Mouse (Mus musculus): Measurements from ENCODE around the gene Chrng. TPM values are rescaled to one million over a fixed set of nuclear protein-coding genes. Genes with fewer than 3 reads are reported as not detected.

Gene Chrng
- polyA plus RNA-seq, 1 experiment from 2014 or later = 14.3 TPM

DNA sequence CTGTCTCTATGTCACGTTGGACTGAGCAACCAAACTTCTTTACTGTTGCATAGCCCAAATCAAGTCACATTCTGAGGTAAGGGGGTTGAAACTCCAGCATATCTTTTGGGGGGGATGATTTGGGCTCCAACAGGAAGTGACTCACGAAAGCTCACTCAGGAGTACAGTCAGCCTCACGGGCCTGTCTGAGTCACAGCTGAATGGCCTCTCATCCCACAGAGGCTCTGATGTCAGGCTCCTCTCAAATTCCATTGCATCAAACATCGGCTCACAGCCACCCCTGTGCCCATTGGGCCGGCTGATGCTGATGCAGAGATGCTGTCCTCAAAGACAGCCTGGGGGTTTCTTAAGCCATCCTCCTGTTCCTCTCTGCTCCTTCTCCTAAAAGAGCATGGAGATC is 23.6 kb upstream of the Chrng start:
- no peaks in the 10 kb centered on the region for H3K36me3 ChIP-seq
- WGBS = 43% methylated on average over 5 of the region's 5 CpGs
- no peaks in the 10 kb centered on the region for H3K9me3 ChIP-seq
- peaks cover 24% of the 10 kb centered on the region for H3K4me1 ChIP-seq
- ATAC-seq (ENCODE audit: insufficient number of reproducible peaks, low FRiP score, low TSS enrichment, low read depth) = no peak
- no peak overlapping the region for H3K27ac ChIP-seq
- no peak overlapping the region for H3K4me2 ChIP-seq
- no peak overlapping the region for H3K4me3 ChIP-seq
- H3K9ac ChIP-seq = no peak overlapping the region
- H3K27me3 ChIP-seq = peaks cover 57% of the 10 kb centered on the region

DNA sequence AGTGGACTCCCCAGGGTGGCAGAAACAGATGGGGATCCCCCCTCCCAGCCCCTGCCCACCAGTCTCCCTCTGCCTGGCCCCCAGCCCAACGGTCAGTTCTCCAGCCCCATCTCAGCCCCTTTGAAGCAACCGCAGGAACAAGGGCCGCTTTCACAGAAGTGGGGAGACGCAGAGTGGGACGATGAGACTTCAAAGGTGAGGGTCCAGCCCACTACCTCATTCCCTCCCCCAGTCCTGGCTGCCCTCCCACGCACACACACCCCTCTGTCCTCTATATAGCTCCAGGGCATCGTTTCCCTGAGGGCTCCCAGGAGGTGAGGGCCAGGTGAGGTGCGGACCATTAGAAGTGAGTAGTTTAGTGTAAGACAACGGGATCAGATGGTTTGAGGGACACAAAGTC is 21.4 kb upstream of the Chrng start, which contains the start of gene Prss56:
Prss56 (plus strand) TSS at position 301 of the 400 bp plus-strand sequence.
- no peak for ATAC-seq (ENCODE audit: insufficient number of reproducible peaks, low FRiP score, low TSS enrichment, low read depth)
- Histone ChIP-seq H3K9ac (no peak within 1 kb of the TSS), H3K4me2 (no peak within 1 kb of the TSS), H3K4me3 (no peak within 1 kb of the TSS), H3K36me3 (no peaks in the 10 kb centered on the region), H3K27me3 (peaks cover 75% of the 10 kb centered on the region), H3K4me1 (peaks cover 25% of the 10 kb centered on the region), H3K27ac (no peak within 1 kb of the TSS), H3K9me3 (no peaks in the 10 kb centered on the region)
- 38% methylated on average over 9 of the region's 9 CpGs for WGBS

DNA sequence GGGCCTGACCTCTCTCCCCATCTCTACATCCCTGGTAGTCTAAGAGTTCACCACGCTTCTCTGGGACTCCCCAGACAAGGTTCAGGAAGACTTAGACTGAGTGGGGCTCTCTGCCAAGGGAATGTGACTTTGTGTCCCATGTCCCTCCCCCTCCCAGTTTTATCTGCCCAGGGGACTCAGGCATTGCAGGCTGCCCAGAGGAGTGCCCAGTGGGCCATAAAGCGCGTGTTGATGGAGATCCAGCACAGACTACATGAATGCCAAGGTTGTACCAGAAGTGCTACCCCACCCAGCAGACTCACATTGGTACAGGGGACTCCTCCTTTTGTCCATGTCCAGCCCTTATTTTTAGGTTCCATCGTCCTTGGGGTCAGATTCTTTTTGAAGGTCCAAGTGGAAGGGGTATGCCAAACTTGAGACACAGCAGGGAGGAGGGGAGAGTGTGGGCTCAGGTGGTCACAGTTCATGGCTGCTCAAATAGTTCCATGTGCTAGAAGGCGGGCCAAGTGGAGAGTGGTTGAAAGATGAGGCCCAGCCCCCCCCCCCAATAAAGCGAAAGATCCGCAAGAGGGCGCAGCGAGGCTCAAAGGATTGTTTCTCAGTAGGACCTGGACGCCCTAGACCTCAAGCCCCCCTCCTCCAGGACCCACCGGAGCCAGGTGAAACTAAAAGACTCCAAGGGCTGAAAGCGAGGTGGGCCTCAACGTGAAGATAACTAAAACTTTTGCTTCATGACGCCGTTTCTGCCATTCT is 20.3 kb upstream of the Chrng start:
- no peak overlapping the region; the same call in 1 of the 2 replicates for H3K4me3 ChIP-seq
- WGBS = 30% methylated on average over 15 of the region's 15 CpGs
- H3K4me1 ChIP-seq = peaks cover 25% of the 10 kb centered on the region

DNA sequence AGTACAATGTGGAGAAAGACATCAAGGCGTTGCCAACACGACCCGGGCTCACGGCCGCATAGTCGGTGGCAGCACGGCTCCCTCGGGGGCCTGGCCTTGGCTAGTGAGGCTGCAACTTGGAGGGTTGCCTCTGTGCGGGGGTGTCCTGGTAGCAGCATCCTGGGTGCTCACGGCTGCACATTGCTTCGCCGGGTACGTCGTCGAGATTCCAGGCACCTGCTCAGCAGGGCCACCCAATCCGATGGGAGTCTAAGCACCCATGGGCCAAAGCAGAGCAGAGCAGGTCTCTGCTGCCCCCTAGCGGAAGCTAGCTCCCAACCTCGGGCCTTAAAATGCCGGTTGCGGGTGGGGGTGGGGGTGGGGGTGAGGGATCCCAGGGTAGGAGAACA is 19.7 kb upstream of the Chrng start:
- 0 out of 2 replicates have a peak overlapping the region, but pooled peaks have one; percentile 19 for H3K4me2 ChIP-seq
- H3K4me3 ChIP-seq = no peak overlapping the region; the same call in 1 of the 2 replicates
- H3K36me3 ChIP-seq = no peaks in the 10 kb centered on the region
- H3K9ac ChIP-seq = no peak overlapping the region
- peaks cover 85% of the 10 kb centered on the region for H3K27me3 ChIP-seq
- ATAC-seq (ENCODE audit: insufficient number of reproducible peaks, low FRiP score, low TSS enrichment, low read depth) = no peak
- WGBS = 8% methylated on average over 20 of the region's 20 CpGs
- H3K9me3 ChIP-seq = no peaks in the 10 kb centered on the region
- peaks cover 25% of the 10 kb centered on the region for H3K4me1 ChIP-seq
- H3K27ac ChIP-seq = no peak overlapping the region

More for the DNA sequence above, 20.3 kb upstream of the Chrng start:
- Histone ChIP-seq H3K9me3 (no peaks in the 10 kb centered on the region), H3K9ac (no peak overlapping the region), H3K27ac (no peak overlapping the region), H3K4me2 (no peak overlapping the region), H3K27me3 (peaks cover 84% of the 10 kb centered on the region), H3K36me3 (no peaks in the 10 kb centered on the region)
- ATAC-seq (ENCODE audit: insufficient number of reproducible peaks, low FRiP score, low TSS enrichment, low read depth) = no peak

DNA sequence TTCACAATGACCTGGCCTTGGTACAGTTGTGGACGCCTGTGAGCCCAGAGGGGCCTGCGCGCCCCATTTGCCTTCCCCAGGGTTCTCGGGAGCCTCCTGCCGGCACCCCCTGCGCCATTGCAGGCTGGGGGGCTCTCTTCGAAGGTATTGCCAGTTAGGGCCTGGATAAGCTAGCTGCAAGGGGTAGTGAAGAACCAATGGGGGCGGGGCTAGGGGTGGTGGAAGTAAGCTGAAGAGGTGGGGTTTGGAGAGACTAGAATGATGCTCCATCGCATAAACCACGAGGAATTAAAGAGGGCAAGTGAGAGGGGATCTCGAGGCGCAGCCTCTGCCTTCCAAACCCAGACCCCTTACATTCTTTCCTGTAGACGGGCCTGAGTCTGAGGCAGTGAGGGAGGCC is 18.9 kb upstream of the Chrng start:
- no peak for ATAC-seq (ENCODE audit: insufficient number of reproducible peaks, low FRiP score, low TSS enrichment, low read depth)
- Histone ChIP-seq H3K36me3 (no peaks in the 10 kb centered on the region), H3K4me3 (no peak overlapping the region), H3K9ac (no peak overlapping the region), H3K4me1 (peaks cover 25% of the 10 kb centered on the region), H3K27me3 (peaks cover 80% of the 10 kb centered on the region), H3K27ac (no peak overlapping the region), H3K4me2 (no peak overlapping the region), H3K9me3 (no peaks in the 10 kb centered on the region)
- 20% methylated on average over 13 of the region's 13 CpGs for WGBS

DNA sequence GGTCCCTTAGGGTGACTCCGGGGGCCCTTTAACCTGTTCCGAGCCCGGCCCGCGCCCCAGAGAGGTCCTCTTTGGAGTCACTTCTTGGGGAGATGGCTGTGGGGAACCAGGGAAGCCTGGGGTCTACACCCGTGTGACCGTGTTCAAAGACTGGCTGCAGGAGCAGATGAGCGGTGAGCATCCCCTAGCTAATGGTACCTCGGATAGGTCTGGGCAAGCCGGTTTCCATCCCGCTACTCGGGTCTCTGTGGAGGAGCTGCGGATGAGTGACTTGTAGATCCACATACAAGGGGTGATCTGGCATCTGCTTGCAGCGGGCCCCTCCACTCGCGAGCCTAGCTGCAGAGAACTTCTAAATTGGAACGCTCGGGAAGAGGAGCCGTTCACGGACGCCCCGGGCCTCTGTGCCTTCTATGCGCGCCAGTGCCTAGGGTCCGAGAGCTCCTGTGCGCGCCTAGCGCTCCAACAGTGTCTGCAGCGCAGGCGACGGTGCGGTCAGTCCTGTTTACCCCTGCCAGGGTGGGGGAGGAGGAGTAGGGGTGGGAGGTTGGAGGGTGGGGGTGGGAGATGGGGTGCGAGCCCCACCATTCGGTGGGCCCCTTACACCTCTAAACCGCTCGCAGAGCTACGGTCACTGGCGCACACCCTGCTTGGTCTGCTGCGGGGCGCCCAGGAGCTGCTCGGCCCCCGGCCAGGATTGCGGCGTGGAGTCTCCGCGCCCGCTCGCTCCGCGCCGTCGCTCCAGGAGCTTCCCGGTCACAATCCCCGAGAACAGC is 18.0 kb upstream of the Chrng start:
- H3K9me3 ChIP-seq = no peaks in the 10 kb centered on the region
- H3K4me3 ChIP-seq = peak overlapping the region; percentile 54
- peak overlapping the region; percentile 33 for H3K9ac ChIP-seq
- H3K27me3 ChIP-seq = peaks cover 71% of the 10 kb centered on the region
- WGBS = 2% methylated on average over 53 of the region's 54 CpGs
- H3K36me3 ChIP-seq = no peaks in the 10 kb centered on the region
- ATAC-seq (ENCODE audit: insufficient number of reproducible peaks, low FRiP score, low TSS enrichment, low read depth) = peak; percentile 30; the same call in 1 of the 2 replicates
- H3K4me1 ChIP-seq = peaks cover 25% of the 10 kb centered on the region
- no peak overlapping the region for H3K27ac ChIP-seq
- H3K4me2 ChIP-seq = peak overlapping the region; percentile 94

DNA sequence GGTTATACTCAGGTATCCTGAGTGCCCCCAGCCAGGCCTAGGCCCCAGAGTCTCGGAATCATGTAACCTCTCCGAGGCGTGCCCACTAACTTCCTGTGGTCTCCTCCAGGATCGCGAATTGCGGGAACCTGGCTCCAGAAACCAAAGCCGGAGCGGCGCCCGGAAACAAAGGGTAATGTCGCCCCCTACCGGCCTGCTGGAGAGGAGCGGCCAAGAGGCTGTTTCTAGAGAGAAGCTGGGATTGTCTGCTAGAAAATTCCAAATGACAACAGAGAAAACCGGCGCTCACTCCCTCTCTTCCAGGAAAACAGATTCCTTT is 17.5 kb upstream of the Chrng start:
- H3K4me1 ChIP-seq = peaks cover 25% of the 10 kb centered on the region
- no peak for ATAC-seq (ENCODE audit: insufficient number of reproducible peaks, low FRiP score, low TSS enrichment, low read depth)
- H3K9me3 ChIP-seq = no peaks in the 10 kb centered on the region
- H3K4me3 ChIP-seq = peak overlapping the region; percentile 54
- H3K36me3 ChIP-seq = no peaks in the 10 kb centered on the region
- WGBS = 0% methylated on average over 15 of the region's 15 CpGs
- H3K4me2 ChIP-seq = peak overlapping the region; percentile 94
- peak overlapping the region; percentile 33 for H3K9ac ChIP-seq
- no peak overlapping the region for H3K27ac ChIP-seq
- H3K27me3 ChIP-seq = peaks cover 67% of the 10 kb centered on the region

DNA sequence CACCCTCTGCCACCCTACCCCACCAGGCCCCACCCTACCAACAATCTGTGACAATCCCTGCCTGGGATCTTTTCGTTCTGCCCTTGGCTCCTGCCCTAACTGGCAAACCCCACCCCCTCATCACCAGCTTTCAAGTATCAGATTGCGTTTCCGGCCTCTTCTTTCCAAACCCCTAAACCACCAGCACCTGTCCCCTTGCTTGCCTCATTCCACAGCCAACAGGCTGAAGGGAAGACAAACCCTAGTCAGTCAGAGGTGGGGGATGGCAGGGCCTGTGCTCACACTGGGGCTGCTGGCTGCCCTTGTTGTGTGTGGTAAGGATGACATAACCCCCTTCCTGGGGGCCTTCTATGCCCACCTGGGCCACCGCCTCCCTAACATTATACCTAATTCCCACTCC is 14.0 kb upstream of the Chrng start, which contains the start of gene Chrnd:
Chrnd (plus strand) TSS at position 179 of the 400 bp plus-strand sequence.
- no peak within 1 kb of the TSS for H3K4me2 ChIP-seq
- H3K4me1 ChIP-seq = peaks cover 14% of the 10 kb centered on the region
- WGBS = 18% methylated on average over 4 of the region's 4 CpGs
- H3K4me3 ChIP-seq = no peak within 1 kb of the TSS
- H3K9ac ChIP-seq = no peak within 1 kb of the TSS
- peak; percentile 45; the same call in 1 of the 2 replicates for ATAC-seq (ENCODE audit: insufficient number of reproducible peaks, low FRiP score, low TSS enrichment, low read depth)
- H3K9me3 ChIP-seq = no peaks in the 10 kb centered on the region
- H3K36me3 ChIP-seq = no peaks in the 10 kb centered on the region
- peaks cover 35% of the 10 kb centered on the region for H3K27me3 ChIP-seq
- no peak within 1 kb of the TSS for H3K27ac ChIP-seq

DNA sequence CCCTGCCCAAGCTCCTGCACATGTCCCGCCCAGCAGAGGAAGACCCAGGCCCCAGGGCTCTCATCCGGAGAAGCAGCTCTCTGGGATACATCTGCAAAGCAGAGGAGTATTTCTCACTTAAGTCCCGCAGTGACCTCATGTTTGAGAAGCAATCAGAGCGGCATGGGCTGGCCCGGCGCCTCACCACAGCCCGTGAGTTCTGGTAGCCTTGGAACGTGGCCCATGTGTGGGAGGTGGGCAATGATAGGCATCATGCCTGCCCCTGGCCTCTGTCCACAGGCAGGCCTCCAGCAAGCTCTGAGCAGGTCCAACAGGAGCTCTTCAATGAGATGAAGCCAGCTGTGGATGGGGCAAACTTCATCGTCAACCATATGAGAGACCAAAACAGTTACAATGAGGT is 7.2 kb upstream of the Chrng start:
- H3K27me3 ChIP-seq = 0 out of 2 replicates have a peak, but pooled peaks cover 8% of the 10 kb centered on the region
- H3K4me2 ChIP-seq = no peak overlapping the region
- no peak overlapping the region for H3K27ac ChIP-seq
- no peak overlapping the region for H3K4me3 ChIP-seq
- 79% methylated on average over 9 of the region's 9 CpGs for WGBS
- no peak overlapping the region for H3K9ac ChIP-seq
- ATAC-seq (ENCODE audit: insufficient number of reproducible peaks, low FRiP score, low TSS enrichment, low read depth) = no peak
- H3K4me1 ChIP-seq = no peaks in the 10 kb centered on the region
- no peaks in the 10 kb centered on the region for H3K36me3 ChIP-seq
- H3K9me3 ChIP-seq = no peaks in the 10 kb centered on the region

DNA sequence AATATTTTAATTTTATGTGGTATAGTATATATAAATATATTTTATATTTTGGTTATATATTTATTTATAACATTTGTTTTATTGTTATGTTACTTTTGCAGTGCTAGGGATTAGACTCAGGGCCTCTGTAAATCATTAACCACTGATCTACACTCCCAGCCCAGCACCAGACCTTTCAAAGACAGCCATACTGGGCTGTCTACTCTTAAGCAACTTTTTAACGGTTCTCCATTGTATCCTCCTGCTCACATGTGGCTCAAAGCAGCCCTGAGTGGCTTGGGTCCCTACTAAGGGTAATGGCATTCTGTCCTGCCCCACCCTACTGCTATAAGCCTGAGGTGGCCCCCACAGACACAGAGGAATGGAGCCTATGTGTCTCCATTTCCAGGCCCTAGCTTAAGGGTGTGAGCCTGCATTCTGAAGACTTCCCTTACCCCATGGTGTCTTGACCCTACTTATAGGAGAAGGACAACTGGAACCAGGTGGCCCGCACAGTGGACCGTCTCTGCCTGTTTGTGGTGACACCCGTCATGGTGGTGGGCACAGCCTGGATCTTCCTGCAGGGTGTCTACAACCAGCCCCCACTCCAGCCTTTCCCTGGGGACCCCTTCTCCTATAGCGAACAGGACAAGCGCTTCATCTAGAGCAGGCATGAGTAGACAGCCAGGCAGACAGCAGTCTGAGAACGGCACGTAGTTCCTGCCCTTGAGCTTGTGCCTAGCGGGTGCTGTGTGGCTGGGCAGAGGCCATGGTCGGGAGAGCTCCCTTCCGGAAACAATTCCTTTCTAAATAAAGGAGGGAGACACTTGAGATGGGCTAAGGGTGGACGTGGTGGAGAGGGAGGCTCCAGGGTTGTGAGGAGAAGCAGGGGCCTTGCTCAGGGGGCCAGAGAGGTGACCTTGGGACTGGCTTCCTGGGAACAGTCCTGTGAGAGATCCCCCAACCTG is 6.1 kb upstream of the Chrng start:
- Histone ChIP-seq H3K4me1 (no peaks in the 10 kb centered on the region), H3K36me3 (no peaks in the 10 kb centered on the region), H3K4me2 (no peak overlapping the region), H3K27ac (no peak overlapping the region), H3K4me3 (no peak overlapping the region), H3K9me3 (no peaks in the 10 kb centered on the region), H3K27me3 (0 out of 2 replicates have a peak, but pooled peaks cover 7% of the 10 kb centered on the region), H3K9ac (no peak overlapping the region)
- no peak for ATAC-seq (ENCODE audit: insufficient number of reproducible peaks, low FRiP score, low TSS enrichment, low read depth)
- WGBS = 71% methylated on average over 12 of the region's 12 CpGs

DNA sequence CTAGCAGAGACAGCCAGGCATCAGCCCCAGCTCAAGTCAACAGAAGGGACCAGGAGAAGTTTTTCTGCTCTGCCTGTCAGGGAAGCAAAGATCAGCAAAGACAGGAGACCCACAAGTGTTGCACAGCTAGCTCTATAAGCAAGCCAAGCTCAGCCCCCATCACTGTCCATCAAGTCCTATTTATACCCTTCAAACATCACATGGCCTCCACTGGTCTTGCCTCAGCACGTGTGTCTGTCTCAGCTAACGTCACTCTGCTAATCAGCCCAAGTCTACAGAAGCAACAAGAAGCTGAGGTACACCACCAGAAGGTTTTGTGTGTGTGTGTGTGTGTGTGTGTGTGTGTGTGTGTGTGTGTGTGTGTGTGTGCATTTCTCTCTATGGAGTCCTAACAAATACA is 3.6 kb upstream of the Chrng start:
- H3K27me3 ChIP-seq = peaks cover 16% of the 10 kb centered on the region
- WGBS = 51% methylated on average over 2 of the region's 2 CpGs
- H3K4me2 ChIP-seq = no peak overlapping the region
- 0 out of 2 replicates have a peak, but pooled peaks cover 2% of the 10 kb centered on the region for H3K4me1 ChIP-seq
- no peak for ATAC-seq (ENCODE audit: insufficient number of reproducible peaks, low FRiP score, low TSS enrichment, low read depth)
- no peaks in the 10 kb centered on the region for H3K36me3 ChIP-seq
- H3K4me3 ChIP-seq = no peak overlapping the region
- no peak overlapping the region for H3K27ac ChIP-seq
- no peak overlapping the region for H3K9ac ChIP-seq
- H3K9me3 ChIP-seq = no peaks in the 10 kb centered on the region
